ENCODE assay signal across 18 mouse cellular contexts in the genomic region with DNA sequence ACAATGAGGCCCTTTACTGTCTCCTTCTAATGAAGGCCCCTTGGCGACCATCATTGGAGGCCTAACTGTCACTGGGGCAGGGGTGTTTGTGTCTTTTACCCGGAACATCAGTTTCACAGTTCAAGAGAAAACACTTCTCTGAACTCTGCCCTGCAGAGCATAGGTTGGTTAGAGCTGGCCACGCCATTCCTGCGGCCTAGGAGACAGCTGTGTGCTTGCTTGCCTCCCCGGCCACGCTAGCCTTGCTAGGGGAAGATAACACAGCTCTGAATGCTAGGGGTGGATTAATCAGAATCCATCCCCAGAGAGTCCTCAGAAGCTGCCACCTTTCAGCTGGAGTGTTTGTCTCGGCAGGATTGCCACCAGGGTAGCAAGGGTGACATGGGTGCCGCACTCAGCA. TPM values are rescaled to one million over a fixed set of nuclear protein-coding genes. Genes with fewer than 3 reads are reported as not detected.
DNase-seq lines count a peak whose midpoint lies in the region; ATAC-seq lines count a peak whose summit lies in the region.
"Had no signal": no experiment of that assay in that cellular context is flagged by ENCODE, and none has a peak within 500 bp of the region (broad histone marks: within the 10 kb centered on the region; RNA-seq: fewer than 3 reads in every experiment).

No protein-coding gene starts in this region.

- WGBS in liver, embryonic 15.5 days (ENCODE audit: insufficient replicate concordance): 23% methylated on average over 8 of the region's 8 CpGs

- H3K9me3 ChIP-seq in liver, embryonic 15.5 days (replicated peaks): no peaks in the 10 kb centered on the region
- H3K9me3 ChIP-seq: embryonic facial prominence, embryonic 15.5 days; limb, embryonic 13.5 days had no signal

- H3K4me3 ChIP-seq in brown adipose tissue, adult 24 weeks (ENCODE audit: insufficient read depth, low read depth, low read length): no peak overlapping the region
- no peak overlapping the region for H3K4me3 ChIP-seq in liver, embryonic 15.5 days (replicated peaks)
- H3K4me3 ChIP-seq: embryonic facial prominence, embryonic 15.5 days; limb, embryonic 13.5 days had no signal

- H3K4me2 ChIP-seq in liver, embryonic 15.5 days: no peak overlapping the region
- H3K4me2 ChIP-seq: embryonic facial prominence, embryonic 15.5 days; limb, embryonic 13.5 days had no signal

- no peaks in the 10 kb centered on the region for H3K27me3 ChIP-seq in liver, embryonic 15.5 days
- H3K27me3 ChIP-seq: embryonic facial prominence, embryonic 15.5 days; limb, embryonic 13.5 days had no signal

- H3K9ac ChIP-seq in liver, embryonic 15.5 days: no peak overlapping the region
- H3K9ac ChIP-seq: embryonic facial prominence, embryonic 15.5 days; limb, embryonic 13.5 days had no signal

- intact Hi-C loops in left cerebral cortex, postnatal 4 days (cut with DNase I): no loop called here

- ATAC-seq in erythroid progenitor cell, adult 5-6 weeks (replicated peaks; ENCODE audit: low FRiP score, poor library complexity, severe bottlenecking): peak; percentile 70
- ATAC-seq in liver, embryonic 15.5 days (ENCODE audit: insufficient read depth): peak; percentile 67
- ATAC-seq: forebrain, embryonic 14.5 days; lung, postnatal 0 days; midbrain, embryonic 16.5 days had no signal

- peak; percentile 51 to 74 for DNase-seq in kidney, postnatal 25 days
- no peak for DNase-seq in frontal cortex, postnatal 36 days (ENCODE audit: low spot score in 2 of 2)
- DNase-seq in left cerebral cortex, postnatal 4 days: no peak
- no peak for DNase-seq in lung, postnatal 25 days (ENCODE audit: low spot score)
- DNase-seq in frontal cortex, adult 2 months (ENCODE audit: extremely low spot score in 1 of 2, low spot score in 1 of 2): no peak
- DNase-seq: cerebellum, postnatal 10 days; embryo, embryonic 11 days; heart, postnatal 4 days; right cerebral cortex, postnatal 14 days; thymus, postnatal 36 days had no signal

- no peaks in the 10 kb centered on the region for H3K36me3 ChIP-seq in liver, embryonic 15.5 days (replicated peaks)

- H3K4me1 ChIP-seq in brown adipose tissue, adult 24 weeks (ENCODE audit: control insufficient read depth, insufficient read depth, insufficient read length, low read length): peaks cover 15% of the 10 kb centered on the region
- H3K4me1 ChIP-seq in liver, embryonic 15.5 days (replicated peaks): peaks cover 32% of the 10 kb centered on the region
- H3K4me1 ChIP-seq: embryonic facial prominence, embryonic 15.5 days had no signal

- H3K27ac ChIP-seq in brown adipose tissue, adult 24 weeks (replicated peaks; ENCODE audit: low read depth, low read length): peak overlapping the region; percentile 72
- peak overlapping the region; percentile 10; the same call in 1 of the 2 replicates for H3K27ac ChIP-seq in liver, embryonic 15.5 days (replicated peaks)
- H3K27ac ChIP-seq: embryonic facial prominence, embryonic 15.5 days; limb, embryonic 13.5 days had no signal

RNA-seq across cellular contexts. Expression of a gene that starts 36.8 kb away (rescaled TPM):
- polyA plus RNA-seq in brown adipose tissue, adult 24 weeks (2012; ENCODE audit: insufficient read depth, insufficient read length, missing spikeins): 63.6 and 153 TPM in 2 replicates
- 700 and 745 TPM in 2 replicates for total RNA-seq in erythroid progenitor cell, adult 5-6 weeks (2015; ENCODE audit: low replicate concordance)
- total RNA-seq in erythroid progenitor cell, adult 5-6 weeks (2017; ENCODE audit: low replicate concordance): 1,033 and 1,282 TPM in 2 replicates
- polyA plus RNA-seq in liver, embryonic 15.5 days (2015; fragmentation: Nextera tagmentation; extraction: Ambion mirVana): 75.8 and 85.1 TPM in 2 replicates
- 1 to 10 TPM; 2.0 to 2.2 TPM for total RNA-seq in left cerebral cortex, postnatal 4 days (2021)
- 15.1 and 19.6 TPM in 2 replicates for polyA plus RNA-seq in frontal cortex, adult 2 months (2012; rRNA removed)

Comparison
In these comparisons a context has a peak if more than half of its experiments do, and no peak if none do; other contexts are left out.
1. DNase-seq: peak in kidney, postnatal 25 days (2 of 2); none in frontal cortex, postnatal 36 days (0 of 2), left cerebral cortex, postnatal 4 days (single experiment), lung, postnatal 25 days (single experiment) and frontal cortex, adult 2 months (0 of 2).